Mouse (Mus musculus) thymus, postnatal 10 days (tissue): ENCODE measurements at regions not wholly inside any gene's neighbourhood (a gene's known extent, or its start where the extent isn't known, plus 50 kb on each side); places are given as distances from the start of the nearest gene placed in this dataset.

Source experiments
- DNase-seq, 2 experiments: peaks; one replicate each; pipeline ENCODE4 v3.0.0; 2021; ENCODE audit warnings: low spot score in 2 of 2

GRCm38 (mm10) chr1:57032407-57032806 is 54.0 kb upstream of the Satb2 start:
- DNase-seq = no peak

GRCm38 (mm10) chr1:57033244-57033643 is 54.8 kb upstream of the Satb2 start:
- no peak for DNase-seq

DNA sequence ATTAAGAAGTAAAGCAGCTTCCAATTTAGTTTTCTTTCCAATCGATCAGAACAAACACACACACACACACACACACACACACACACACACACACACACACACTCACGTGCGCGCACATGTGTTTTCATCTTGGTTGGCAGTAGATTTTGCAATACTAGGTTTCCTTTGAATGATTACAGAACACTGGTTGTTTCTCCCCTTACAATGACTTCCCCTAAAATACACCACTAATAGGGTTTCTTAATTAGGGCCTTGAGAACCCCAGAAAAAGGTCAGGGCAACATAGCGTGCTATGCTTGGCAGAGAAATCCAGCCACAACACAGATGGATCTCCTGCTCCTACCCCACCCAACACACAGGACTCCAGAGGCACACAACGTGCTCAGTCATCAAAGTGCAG is 56.0 kb upstream of the Satb2 start:
- DNase-seq = no peak

DNA sequence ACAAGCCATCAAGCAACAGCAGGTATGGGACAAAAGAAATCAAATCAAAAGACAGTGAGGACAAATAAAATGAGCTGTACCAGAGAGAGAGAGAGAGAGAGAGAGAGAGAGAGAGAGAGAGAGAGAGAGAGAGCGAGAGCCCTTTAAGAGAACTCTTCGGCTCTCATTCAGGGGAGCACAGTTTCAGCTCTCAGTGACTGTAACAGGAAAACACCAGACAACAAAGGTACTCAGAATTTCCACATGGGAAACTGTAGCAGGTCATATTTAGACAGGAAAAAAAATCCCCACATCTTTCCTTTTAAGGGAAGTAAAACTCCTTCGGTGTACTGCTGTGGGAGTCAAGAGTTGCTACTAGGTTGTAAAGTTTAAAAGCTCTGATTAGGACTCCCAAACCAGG is 57.9 kb upstream of the Satb2 start:
- DNase-seq = no peak

- DNase-seq = no peak
These were observed 61.8 kb upstream of the Satb2 start for GRCm38 (mm10) chr1:57040201-57040600.

DNA sequence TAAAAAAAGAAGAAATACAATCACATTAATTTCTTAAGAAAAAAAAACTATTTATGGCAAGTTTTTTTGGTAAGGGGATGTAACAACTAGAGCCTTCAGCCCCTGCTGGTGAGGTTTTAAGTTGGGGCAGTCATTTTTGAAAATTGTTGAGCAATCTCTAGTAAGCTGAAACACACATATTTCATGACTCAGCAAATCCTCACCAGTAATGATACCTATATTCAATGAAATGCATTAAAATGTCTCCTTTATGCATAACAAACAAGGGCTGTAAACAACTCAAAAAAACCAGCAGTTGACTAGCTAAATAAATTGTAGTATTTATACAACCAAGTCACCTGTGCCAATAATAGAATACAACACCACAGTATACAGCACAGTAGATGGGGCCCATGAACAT is 63.1 kb upstream of the Satb2 start:
- no peak for DNase-seq

DNA sequence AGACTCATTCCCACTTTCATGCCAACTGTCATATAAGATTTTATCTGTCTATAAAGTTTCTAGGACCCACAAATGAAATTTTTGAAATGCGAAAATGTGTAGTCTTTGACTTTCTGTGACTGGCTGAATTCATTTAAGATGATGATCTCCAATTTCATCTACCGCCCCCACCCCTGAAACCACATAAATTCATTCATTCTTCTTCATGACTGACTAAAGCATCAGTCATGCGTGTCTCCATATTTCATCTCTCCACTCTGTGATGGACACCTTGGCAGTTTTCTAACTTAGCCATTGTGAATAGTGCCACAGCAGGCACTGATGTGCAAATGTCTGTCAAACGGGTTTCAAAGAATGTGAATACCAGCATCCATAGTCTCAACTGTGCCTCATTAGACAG is 75.4 kb upstream of the Satb2 start:
- DNase-seq = no peak

DNA sequence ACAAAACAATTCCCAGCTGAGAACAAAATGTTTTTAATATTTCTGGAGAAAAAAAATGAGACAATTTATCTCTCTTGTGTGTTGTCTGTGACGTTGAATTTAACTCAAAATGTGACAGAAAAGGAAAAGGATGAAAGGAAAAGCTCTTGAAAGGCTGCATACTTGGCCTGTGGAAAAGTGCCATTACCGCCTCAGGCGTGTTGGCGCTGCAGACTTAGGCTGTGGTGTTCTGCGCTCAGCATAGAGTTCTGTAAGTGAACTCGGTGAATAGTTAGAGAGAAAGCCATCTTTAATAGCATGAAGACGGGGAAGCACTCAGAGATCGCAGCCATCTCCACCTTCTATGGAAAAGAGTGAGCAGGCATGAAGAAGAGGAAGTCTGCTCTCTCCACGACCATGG is 77.5 kb upstream of the Satb2 start:
- DNase-seq = no peak

DNA sequence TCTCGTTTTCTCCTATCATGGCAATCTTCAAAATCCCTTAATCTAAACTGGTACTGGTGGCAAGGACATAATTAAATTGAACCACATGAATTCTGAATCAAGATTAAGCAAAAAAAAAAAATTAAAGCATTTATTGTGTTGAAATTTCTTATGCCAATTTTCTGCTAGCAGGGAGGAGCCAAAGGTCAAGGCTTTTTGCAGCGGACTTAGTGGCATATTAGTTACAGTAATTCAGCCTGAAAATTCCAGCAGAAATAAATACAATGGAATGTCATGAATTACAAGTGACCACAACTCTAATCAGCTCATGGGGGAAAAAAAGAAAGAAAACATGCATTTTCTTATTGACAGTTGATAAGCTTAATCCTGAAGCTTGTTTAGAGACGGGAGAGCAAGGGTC is 80.8 kb upstream of the Satb2 start:
- DNase-seq = no peak

GRCm38 (mm10) chr1:57075221-57075620 is 96.8 kb upstream of the Satb2 start:
- no peak for DNase-seq

DNA sequence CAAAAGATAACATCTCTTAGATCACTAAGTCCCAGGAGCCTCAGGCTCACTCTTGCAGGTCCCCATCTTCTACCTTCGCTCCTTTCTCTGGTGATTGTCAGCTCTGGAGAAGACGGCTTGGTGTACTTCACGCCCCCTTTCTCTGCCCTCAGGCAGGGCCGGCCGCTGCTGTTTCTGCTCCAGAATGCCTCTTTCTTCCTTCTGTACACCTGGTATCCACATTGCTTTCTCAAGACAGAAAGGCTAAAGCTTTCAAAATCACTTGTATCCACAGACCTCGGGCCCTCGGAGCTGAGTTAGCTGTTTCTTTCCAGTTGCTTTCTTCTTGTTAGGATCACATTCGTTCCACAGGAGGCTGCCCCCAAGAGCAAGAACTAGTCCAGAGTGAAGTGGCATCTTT is 98.2 kb upstream of the Satb2 start:
- DNase-seq = no peak

DNA sequence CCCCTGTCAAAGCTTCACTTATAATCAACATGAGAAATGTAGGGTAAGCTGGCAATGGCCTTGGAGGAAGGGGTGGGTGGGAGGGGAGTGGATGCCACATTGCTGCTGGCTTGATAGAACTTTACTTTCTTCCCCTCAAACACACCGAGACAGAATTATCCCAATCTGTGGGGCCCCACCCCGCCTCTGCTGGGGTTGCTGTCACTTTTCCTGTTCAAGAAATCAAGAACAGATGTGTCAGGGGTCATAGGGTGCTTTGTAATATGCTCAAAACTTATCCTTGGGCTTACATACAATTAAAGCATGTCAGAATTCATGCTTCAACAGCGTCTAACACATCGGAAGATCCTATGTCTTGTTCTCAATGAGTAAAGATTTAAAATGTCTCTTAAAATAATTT is 101.9 kb upstream of the Satb2 start:
- no peak for DNase-seq

DNA sequence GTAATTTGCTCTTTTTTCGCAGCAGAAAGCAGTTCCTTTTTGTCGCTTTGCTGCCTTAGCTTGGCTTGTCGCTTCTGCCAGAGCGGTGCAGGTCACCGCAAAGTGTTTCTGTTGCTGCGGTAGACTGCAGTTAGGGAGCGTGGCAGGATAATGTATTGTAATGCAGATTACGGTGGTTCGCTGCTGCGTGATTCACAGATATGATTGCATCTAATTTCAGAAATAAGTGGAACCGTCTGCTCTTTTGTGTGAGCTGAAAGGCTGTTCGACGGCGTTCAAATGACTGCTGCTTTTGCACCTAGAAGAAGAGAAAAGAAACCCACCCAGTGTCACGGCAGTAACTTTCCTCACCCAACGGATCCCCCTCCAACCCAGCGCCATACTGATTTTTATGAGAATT is 104.7 kb upstream of the Satb2 start:
- DNase-seq = no peak

GRCm38 (mm10) chr1:57083540-57084083 is 105.2 kb upstream of the Satb2 start:
- DNase-seq = no peak

DNA sequence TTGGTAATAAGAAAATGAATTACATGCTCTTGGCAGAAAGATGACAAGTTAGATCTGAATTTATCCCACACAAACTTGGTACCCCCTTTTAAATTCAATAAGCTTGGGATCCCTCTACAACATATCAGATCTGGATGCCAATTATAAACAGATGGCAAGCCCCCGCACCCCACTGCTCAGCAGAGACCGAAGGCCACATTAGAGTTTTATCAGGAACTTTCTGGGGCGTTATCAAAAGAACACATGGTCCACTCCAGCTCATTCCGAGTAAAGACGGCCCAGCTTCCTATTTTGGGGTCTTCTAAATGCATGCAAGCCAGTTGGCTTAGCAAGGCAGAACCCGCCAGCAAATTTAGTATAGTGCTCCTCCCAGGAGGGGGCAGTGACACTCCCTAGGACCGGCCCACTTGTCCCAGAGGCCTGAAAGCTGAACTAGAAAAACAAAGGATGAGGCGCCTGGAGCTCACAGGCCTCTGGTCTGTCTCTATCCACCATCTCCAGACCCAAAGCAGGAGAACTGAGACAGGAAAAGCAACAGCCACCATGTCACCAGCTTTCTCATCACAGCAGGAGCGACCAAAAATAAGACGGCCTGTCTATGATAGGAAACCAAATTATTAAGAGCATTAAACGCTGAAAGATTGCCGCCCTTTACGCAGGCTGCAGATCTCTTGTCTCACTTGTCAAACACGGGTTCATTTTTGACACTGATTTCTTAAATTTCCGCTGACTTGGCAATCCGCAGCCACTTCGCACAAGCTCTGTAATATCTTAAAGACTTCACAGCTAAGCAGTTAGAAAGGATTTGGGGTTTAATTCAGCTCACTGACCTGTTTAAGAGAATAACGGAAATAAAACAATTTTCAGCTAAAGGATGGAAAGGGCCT is 117.2 kb upstream of the Satb2 start:
- DNase-seq = no peak

GRCm38 (mm10) chr1:57096248-57096600 is 117.8 kb upstream of the Satb2 start:
- no peak for DNase-seq

GRCm38 (mm10) chr1:57096740-57097139 is 118.3 kb upstream of the Satb2 start:
- DNase-seq = no peak

- DNase-seq = no peak
These were observed 122.2 kb upstream of the Satb2 start for GRCm38 (mm10) chr1:57100614-57101013.

DNA sequence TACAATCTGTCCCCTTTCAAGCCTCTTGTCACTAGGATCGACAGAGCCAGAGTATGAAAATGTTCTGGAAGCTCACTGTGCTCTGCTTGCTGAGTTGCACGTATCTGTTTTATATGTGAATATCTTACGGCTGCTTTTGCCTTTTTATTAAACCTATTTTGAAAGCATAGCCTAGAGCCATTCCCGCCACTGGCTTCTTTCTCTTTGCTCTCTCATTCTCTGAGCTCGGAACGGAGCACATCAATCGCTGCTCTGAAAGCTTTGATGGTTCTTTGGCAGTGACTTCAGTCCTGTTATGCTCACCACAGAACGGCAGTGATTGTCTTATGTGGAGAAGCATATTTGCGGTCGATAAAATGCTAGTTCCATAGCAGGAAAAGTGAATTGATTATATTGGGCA is 128.9 kb upstream of the Satb2 start:
- no peak for DNase-seq

DNA sequence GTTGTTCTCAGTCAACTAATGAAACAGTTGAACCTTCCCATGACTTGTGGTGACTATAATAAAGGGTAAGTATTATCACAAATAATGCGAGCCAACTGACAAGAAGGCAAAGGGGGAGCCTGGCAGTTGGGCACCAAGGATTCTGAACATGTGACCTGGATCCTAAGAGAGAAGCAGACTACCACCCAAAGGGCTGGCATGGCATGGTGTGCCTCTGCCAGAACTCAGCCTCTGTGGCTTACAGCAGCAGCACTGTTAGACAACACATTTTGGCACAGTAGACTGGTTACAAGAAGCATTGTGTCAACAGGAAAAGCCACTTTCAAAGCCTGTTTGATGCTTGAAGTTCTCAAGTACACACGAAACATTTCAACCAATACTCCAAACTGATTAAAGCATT is 142.2 kb upstream of the Satb2 start:
- no peak for DNase-seq

- no peak for DNase-seq
These were observed 165.7 kb upstream of the Satb2 start for GRCm38 (mm10) chr1:57144181-57144580.

DNA sequence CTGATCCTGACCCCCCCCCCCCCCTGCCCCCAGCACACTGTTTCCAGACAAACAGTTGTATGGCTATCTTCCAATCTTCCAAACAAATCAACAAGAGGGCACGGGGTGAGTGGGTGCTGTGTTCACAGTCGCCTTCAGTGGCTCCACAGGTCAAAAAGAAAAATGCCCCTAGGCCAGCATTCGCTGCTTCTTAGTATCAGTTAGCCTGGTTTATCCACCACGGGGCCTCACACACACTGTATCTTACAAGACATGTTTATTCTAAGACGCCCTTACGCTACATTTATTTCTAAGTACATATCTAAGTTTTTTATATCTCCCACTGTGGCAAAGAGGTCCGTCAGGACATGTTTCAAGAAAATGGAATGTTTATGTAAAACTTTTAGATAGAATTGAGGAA is 177.4 kb upstream of the Satb2 start:
- no peak for DNase-seq

- DNase-seq = no peak
These were observed 186.0 kb upstream of the Satb2 start for GRCm38 (mm10) chr1:57164443-57164842.
